In genomic region chr19:20370175-20370574, GRCm38 (mm10) we compare ENCODE assay signal across 33 mouse cellular contexts.
"Had no signal": no experiment of that assay in that cellular context is flagged by ENCODE, and none has a peak within 500 bp of the region (broad histone marks: within the 10 kb centered on the region; RNA-seq: fewer than 3 reads in every experiment).

No protein-coding gene starts in this region.

- H3K9me3 ChIP-seq: heart, embryonic 10.5 days; heart, embryonic 12.5 days; heart, embryonic 13.5 days; heart, embryonic 15.5 days; hindbrain, embryonic 10.5 days; hindbrain, embryonic 12.5 days; hindbrain, embryonic 13.5 days; hindbrain, embryonic 15.5 days; kidney, embryonic 15.5 days had no signal

- H3K9ac ChIP-seq: heart, embryonic 12.5 days; heart, embryonic 13.5 days; heart, embryonic 15.5 days; hindbrain, embryonic 12.5 days; hindbrain, embryonic 13.5 days; hindbrain, embryonic 14.5 days; hindbrain, embryonic 15.5 days; kidney, embryonic 15.5 days had no signal

- H3K27me3 ChIP-seq: heart, embryonic 12.5 days; heart, embryonic 13.5 days; heart, embryonic 15.5 days; hindbrain, embryonic 12.5 days; hindbrain, embryonic 13.5 days; hindbrain, embryonic 15.5 days; kidney, embryonic 15.5 days had no signal

- ATAC-seq: hindbrain, embryonic 16.5 days; hindbrain, postnatal 0 days; inflammation-experienced regulatory T-cells, adult 6 months had no signal

- H3K27ac ChIP-seq: heart, embryonic 10.5 days; heart, embryonic 13.5 days; heart, embryonic 15.5 days; hindbrain, embryonic 10.5 days; hindbrain, embryonic 12.5 days; hindbrain, embryonic 13.5 days; hindbrain, embryonic 14.5 days; hindbrain, embryonic 15.5 days; hindbrain, postnatal 0 days; kidney, embryonic 15.5 days; kidney, postnatal 0 days; layer of hippocampus, adult 2 months; left cerebral cortex, adult 2 months had no signal

- H3K4me3 ChIP-seq: heart, embryonic 10.5 days; heart, embryonic 12.5 days; heart, embryonic 13.5 days; heart, embryonic 15.5 days; hindbrain, embryonic 10.5 days; hindbrain, embryonic 12.5 days; hindbrain, embryonic 13.5 days; hindbrain, embryonic 15.5 days; kidney, embryonic 15.5 days; layer of hippocampus, adult 2 months; left cerebral cortex, adult 2 months had no signal

- H3K4me2 ChIP-seq: heart, embryonic 11.5 days; heart, embryonic 12.5 days; heart, embryonic 13.5 days; heart, embryonic 15.5 days; hindbrain, embryonic 12.5 days; hindbrain, embryonic 13.5 days; hindbrain, embryonic 14.5 days; hindbrain, embryonic 15.5 days; kidney, embryonic 15.5 days had no signal

- DNase-seq: heart, postnatal 10 days; heart, postnatal 14 days; heart, postnatal 36 days; heart, postnatal 4 days; kidney, adult 11 months; kidney, adult 18-20 months; kidney, adult 2 months; kidney, adult 8-10 months; kidney, adult 9 months; kidney, postnatal 10 days; kidney, postnatal 14 days; kidney, postnatal 25 days; kidney, postnatal 36 days; kidney, postnatal 4 days; layer of hippocampus, adult 9-11 months; layer of hippocampus, postnatal 36 days had no signal

- H3K36me3 ChIP-seq: heart, embryonic 10.5 days; heart, embryonic 12.5 days; heart, embryonic 13.5 days; heart, embryonic 15.5 days; hindbrain, embryonic 10.5 days; hindbrain, embryonic 12.5 days; hindbrain, embryonic 13.5 days; hindbrain, embryonic 15.5 days; kidney, embryonic 15.5 days had no signal

- H3K4me1 ChIP-seq: heart, embryonic 10.5 days; heart, embryonic 12.5 days; heart, embryonic 13.5 days; heart, embryonic 15.5 days; hindbrain, embryonic 10.5 days; hindbrain, embryonic 12.5 days; hindbrain, embryonic 13.5 days; hindbrain, embryonic 15.5 days; kidney, embryonic 15.5 days had no signal
